Mouse (Mus musculus): ENCODE measurements around the gene Tcstv3.
"Not testable (repeated sequence)": the region's sequence is repeated elsewhere in the genome, so short reads cannot be mapped to it uniquely, and the experiment has no call there.

Tcstv3 gene

DNA sequence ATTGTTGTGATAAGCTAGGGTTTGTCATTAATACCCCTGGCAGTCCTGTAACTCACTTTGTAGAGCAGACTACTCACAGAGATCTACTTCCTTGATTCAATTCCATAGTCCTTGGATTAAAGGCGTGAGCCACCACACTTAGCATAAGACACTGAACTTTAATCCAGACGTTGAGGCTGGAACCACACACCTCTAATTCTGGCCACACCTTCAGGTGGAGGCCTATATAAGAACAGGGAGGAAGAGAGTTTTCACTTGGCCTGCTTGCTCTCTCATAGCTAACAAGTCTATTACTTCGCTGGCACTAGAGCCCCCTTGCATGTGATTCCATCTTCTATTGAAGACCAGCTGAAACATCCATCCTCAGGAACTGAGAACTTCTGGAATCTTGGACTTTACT is at the start of gene Tcstv3:
TSS of gene Tcstv3 (plus strand) at position 301 of the 400 bp plus-strand sequence.
- DNase-seq (ENCODE audit: low spot score in 2 of 2): not testable (repeated sequence)

DNA sequence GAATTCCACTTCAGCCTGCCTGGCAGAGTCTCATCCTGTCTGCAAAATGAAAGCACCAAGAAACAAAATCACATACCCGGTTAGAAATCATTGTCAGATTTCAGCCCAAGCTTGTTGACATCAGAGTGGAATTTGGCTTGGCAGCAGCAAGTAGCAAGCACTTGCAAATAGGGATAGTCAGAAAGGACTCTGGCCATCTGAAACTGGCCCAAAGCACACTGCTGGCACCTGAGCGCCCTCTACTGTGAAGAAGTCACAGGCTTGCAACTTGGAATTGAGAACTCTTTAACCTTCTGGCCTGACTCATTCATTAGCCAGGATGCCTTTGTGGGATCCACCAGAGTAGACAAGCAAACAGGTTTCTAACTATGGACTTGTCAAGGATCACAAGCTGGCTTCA is 38.8 kb upstream of the Tcstv3 start:
- DNase-seq (ENCODE audit: low spot score in 2 of 2): not testable (repeated sequence)

DNA sequence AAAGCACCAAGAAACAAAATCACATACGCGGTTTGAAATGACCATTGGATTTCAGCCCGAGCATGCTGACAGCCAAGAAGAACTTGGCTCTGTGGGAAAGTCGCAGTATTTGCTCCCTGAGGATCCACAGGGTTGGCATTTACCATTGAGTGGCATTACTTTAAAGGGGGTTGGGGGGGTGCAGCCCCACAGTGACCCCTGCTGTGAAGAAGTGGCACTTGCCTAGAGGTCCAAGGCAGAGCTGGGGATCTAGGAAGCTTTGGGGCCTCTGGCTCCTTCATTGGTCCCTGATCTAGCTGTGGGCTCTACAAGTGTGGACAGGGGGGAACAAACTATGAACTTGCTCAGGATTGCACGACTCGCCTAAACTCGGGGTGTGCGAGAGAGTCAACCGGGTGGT is 37.9 kb upstream of the Tcstv3 start:
- DNase-seq (ENCODE audit: low spot score in 2 of 2): no peak

DNA sequence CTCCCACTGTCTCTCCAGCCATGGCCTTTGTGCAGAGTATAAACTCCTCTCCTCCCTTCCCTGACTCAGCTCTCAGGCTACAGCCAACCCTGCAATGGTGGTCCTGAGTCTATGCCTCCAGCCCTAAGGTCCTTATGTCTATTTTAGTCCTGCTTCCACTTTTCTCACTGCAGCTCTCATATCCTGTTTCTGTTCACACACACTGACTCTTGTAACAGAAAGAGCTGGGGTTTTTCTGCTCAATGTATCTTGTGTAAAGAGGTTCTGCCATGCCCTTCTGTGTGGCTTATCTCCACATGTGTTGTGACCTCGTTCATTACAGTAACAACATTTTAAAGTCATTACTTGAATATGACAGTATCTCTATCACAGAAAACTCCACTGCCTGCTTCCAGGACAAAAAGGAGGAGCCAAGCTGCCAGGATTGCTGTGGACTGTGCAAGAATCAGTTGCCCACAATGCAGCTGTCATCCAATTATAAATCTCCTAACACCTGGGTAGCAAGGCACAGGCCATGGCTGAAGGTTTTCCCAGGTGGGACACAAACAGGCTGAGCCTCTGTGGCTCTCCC is 17.3 kb upstream of the Tcstv3 start:
- no peak for DNase-seq (ENCODE audit: low spot score in 2 of 2)

DNA sequence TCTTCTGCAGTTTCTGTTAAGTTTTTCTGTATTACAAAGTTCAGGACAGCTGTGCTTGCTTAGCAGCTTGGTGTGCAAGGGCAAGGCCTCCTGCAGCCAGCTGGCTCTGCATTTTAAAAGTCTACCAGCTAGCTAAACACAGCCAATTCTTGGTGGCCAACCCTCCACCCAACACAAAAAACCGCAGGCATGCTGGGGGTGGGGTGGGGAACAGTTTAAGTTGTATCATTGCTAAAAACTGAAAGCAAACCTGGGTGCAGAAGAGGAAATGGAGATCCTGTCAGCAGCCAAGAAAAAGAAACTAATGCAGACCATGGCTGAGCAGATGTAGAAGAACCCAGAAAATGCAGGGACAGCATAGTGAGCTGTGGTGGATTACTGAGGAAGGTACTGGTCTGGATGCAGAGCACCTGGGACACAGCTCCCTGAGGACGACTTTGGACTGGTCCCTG is 16.7 kb upstream of the Tcstv3 start, which contains the start of gene BC147527:
TSS of gene BC147527 (plus strand) at position 402 of the 452 bp plus-strand sequence.
- no peak for DNase-seq (ENCODE audit: low spot score in 2 of 2)

DNA sequence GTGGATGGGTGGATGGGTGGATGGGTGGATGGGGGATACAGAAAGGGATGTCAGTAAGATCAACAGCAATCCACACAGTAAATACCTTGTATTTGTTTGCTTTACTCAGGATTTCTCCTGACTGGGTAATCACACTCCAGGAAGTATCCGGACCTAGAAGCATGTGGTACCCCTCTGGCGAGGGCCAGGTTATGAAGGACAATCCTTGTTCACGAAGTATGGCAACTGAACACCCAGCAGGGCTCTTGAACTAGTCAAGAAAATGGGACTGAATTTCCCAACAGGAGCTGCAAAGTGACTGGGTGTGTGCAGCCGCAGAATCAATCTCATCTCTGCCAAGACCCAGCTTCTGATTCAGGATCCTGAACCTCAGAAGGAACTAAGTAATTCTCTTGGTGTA is 15.8 kb upstream of the Tcstv3 start:
- DNase-seq (ENCODE audit: low spot score in 2 of 2): no peak

DNA sequence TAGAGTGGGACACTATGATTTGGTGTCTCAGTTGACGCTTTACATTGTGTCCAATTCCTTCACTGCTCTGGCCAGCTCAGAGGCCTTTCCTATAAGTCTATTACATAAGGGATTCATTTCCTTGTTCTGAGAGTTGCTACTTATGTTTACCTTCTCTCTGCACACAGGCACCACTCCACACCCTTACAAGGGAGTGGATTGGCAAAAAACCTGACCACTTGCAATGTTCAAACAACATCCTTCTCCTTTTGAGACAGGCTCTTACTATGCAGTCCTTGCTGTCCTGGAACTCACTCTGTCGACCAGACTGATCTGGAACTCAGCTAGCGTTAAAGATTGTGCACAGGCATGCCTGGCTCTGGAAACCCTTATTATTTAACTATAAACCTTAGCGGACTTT is 5.9 kb upstream of the Tcstv3 start:
- no peak for DNase-seq (ENCODE audit: low spot score in 2 of 2)

DNA sequence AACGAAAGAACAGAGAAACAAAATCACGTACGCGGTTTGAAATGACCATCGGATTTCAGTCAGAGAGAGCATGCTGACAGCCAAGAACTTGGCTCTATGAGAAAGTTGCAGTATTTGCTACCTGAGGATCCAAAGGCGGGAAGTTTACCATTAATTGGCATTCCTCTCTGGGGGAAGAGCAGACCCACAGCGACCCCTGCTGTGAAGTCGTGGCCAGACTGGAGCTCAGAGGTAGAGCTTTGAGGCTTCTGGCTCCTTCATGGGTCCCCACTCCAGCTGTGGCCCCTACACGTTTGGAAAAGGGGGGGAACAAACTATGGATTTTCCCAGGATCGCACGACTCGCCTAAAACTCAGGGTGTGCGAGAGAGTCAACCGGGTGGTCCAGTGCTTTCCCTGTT is 3.1 kb upstream of the Tcstv3 start:
- no peak for DNase-seq (ENCODE audit: low spot score in 2 of 2)

DNA sequence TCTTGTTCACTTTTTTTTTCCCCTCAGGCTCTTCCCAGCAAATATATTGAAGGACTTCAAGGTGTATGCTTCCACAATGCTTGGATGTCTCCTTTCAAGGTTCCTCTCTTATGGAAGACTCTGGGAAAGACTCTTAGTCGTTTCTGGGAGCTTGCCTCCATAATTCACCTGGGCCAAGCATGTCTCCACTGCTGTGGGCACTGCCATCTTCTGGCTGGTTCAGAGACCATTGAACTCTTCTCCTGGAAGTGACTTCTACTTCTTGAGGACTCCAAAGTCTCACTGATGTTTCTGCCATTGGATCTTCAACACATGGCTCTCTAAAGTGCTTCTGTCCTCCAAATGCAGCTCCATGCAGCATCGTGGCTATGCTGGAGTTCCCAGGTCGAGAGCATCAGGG is 3.5 kb downstream of the Tcstv3 start:
- DNase-seq (ENCODE audit: low spot score in 2 of 2): no peak

DNA sequence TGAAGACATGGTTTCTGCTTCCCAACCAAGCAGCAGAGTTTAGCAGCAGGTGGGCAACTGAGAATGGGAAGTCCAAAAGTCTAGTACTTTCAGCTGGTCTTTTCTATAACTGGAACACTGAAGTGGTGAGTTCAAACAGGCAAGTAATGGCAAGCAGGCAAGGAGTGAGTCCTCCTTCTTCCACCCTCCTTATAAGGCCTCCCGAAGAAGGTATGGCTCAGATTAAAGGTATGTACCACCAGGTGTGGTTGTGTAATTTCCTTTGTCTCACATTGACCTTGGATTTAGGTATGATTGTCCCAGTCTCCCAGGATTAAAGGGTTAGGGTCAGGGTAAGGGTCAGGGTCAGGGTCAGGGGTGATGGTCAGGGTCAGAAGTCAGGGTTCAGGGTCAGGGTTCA is 4.0 kb downstream of the Tcstv3 start:
- no peak for DNase-seq (ENCODE audit: low spot score in 2 of 2)

All from urinary bladder, adult 18-20 months (tissue).